Mouse (Mus musculus) thymus, adult 2 months (tissue): ENCODE data around the gene Gpr137b.
"Not testable (repeated sequence)": the region's sequence is repeated elsewhere in the genome, so short reads cannot be mapped to it uniquely, and the experiment has no call there.

Experiments used
- CTCF ChIP-seq: fragments of 200-500 bp; IDR thresholded peaks from 2 replicates; pipeline ENCODE4 v1.5.1; 2012; ENCODE audit warnings: mild to moderate bottlenecking, control low read depth, low read length, moderate library complexity, borderline replicate concordance; ENCODE audit not compliant: control insufficient read depth, poor library complexity, insufficient read depth; ENCODE audit errors: extremely low read depth
- POLR2A ChIP-seq: fragments of 200-500 bp; IDR thresholded peaks from 2 replicates; pipeline ENCODE4 v1.6.1; 2012; ENCODE audit warnings: mild to moderate bottlenecking, low read length, control low read depth, moderate library complexity; ENCODE audit not compliant: control insufficient read depth, poor library complexity, insufficient read depth; ENCODE audit errors: extremely low read depth

- TF ChIP-seq CTCF, POLR2A: not testable (repeated sequence)
Observed at GRCm38 (mm10) chr13:13350681-13351080, 43.1 kb downstream of the Gpr137b start.
